Mouse (Mus musculus): ENCODE data around the gene Nvl. TPM values are rescaled to one million over a fixed set of nuclear protein-coding genes. Genes with fewer than 3 reads are reported as not detected.
A peak's percentile ranks its signal among the peaks of the same experiment; 100 is the strongest.

Nvl gene
- polyA plus RNA-seq (2011; ENCODE audit: insufficient read depth, insufficient read length, low read depth, missing spikeins) = 96.4 and 102 TPM in 2 replicates

- Histone ChIP-seq H3K27me3 (ENCODE audit: control insufficient read depth, insufficient read depth, low read length, poor library complexity, severe bottlenecking) (no peaks in the 10 kb centered on the region), H3K4me1 (ENCODE audit: control insufficient read depth, insufficient read depth, low read length) (no peaks in the 10 kb centered on the region), H3K36me3 (ENCODE audit: control insufficient read depth, insufficient read depth, low read length, poor library complexity, severe bottlenecking) (peaks cover 19% of the 10 kb centered on the region), H3K4me3 (ENCODE audit: low read depth, low read length) (peak within 1 kb of the TSS; percentile 94), H3K9me3 (replicated peaks; ENCODE audit: control insufficient read depth, insufficient read depth, low read length, poor library complexity, severe bottlenecking) (no peaks in the 10 kb centered on the region), H3K27ac (ENCODE audit: insufficient read depth, low read length) (peak within 1 kb of the TSS; percentile 88), H3K9ac (ENCODE audit: low read depth, poor library complexity, severe bottlenecking) (peak within 1 kb of the TSS; percentile 82)
- TF ChIP-seq POLR2A (IDR thresholded peaks at IDR 0.05; ENCODE audit: insufficient read depth, low read length) = peak; percentile 21
- no peak for TF ChIP-seq CTCF (IDR thresholded peaks at IDR 0.05; ENCODE audit: low read depth, low read length)
- peak; percentile 67; the same call in 1 of the 2 replicates for TF ChIP-seq EP300 (IDR thresholded peaks at IDR 0.05; ENCODE audit: insufficient read depth, low read depth, low read length)
These were observed at the start of gene Nvl, which contains the start of gene Cnih4 for GRCm38 (mm10) chr1:181143950-181144836. TSS of gene Nvl (minus strand) at chr1:181144204. TSS of gene Cnih4 (plus strand) at chr1:181144693.

GRCm38 (mm10) chr1:181188925-181189324 is 44.9 kb upstream of the Nvl start:
- Histone ChIP-seq H3K4me1 (ENCODE audit: control insufficient read depth, insufficient read depth, low read length) (no peaks in the 10 kb centered on the region), H3K9me3 (replicated peaks; ENCODE audit: control insufficient read depth, insufficient read depth, low read length, poor library complexity, severe bottlenecking) (peaks cover 15% of the 10 kb centered on the region), H3K4me3 (ENCODE audit: low read depth, low read length) (no peak overlapping the region), H3K27me3 (ENCODE audit: control insufficient read depth, insufficient read depth, low read length, poor library complexity, severe bottlenecking) (no peaks in the 10 kb centered on the region), H3K36me3 (ENCODE audit: control insufficient read depth, insufficient read depth, low read length, poor library complexity, severe bottlenecking) (peaks cover 50% of the 10 kb centered on the region), H3K27ac (ENCODE audit: insufficient read depth, low read length) (no peak overlapping the region), H3K9ac (ENCODE audit: low read depth, poor library complexity, severe bottlenecking) (no peak overlapping the region)
- TF ChIP-seq POLR2A (IDR thresholded peaks at IDR 0.05; ENCODE audit: insufficient read depth, low read length) (no peak), CTCF (IDR thresholded peaks at IDR 0.05; ENCODE audit: low read depth, low read length) (no peak), EP300 (IDR thresholded peaks at IDR 0.05; ENCODE audit: insufficient read depth, low read depth, low read length) (no peak)

- Histone ChIP-seq H3K27ac (ENCODE audit: insufficient read depth, low read length) (no peak overlapping the region), H3K36me3 (ENCODE audit: control insufficient read depth, insufficient read depth, low read length, poor library complexity, severe bottlenecking) (peaks cover 28% of the 10 kb centered on the region), H3K27me3 (ENCODE audit: control insufficient read depth, insufficient read depth, low read length, poor library complexity, severe bottlenecking) (no peaks in the 10 kb centered on the region), H3K9ac (ENCODE audit: low read depth, poor library complexity, severe bottlenecking) (no peak overlapping the region), H3K4me1 (ENCODE audit: control insufficient read depth, insufficient read depth, low read length) (no peaks in the 10 kb centered on the region), H3K9me3 (replicated peaks; ENCODE audit: control insufficient read depth, insufficient read depth, low read length, poor library complexity, severe bottlenecking) (no peaks in the 10 kb centered on the region), H3K4me3 (ENCODE audit: low read depth, low read length) (no peak overlapping the region)
- TF ChIP-seq CTCF (IDR thresholded peaks at IDR 0.05; ENCODE audit: low read depth, low read length) = no peak
- TF ChIP-seq POLR2A (IDR thresholded peaks at IDR 0.05; ENCODE audit: insufficient read depth, low read length) = no peak
- TF ChIP-seq EP300 (IDR thresholded peaks at IDR 0.05; ENCODE audit: insufficient read depth, low read depth, low read length) = no peak
These were observed 26.2 kb upstream of the Nvl start for GRCm38 (mm10) chr1:181170210-181170609.

- H3K9me3 ChIP-seq (replicated peaks; ENCODE audit: control insufficient read depth, insufficient read depth, low read length, poor library complexity, severe bottlenecking) = no peaks in the 10 kb centered on the region
- no peak for TF ChIP-seq CTCF (IDR thresholded peaks at IDR 0.05; ENCODE audit: low read depth, low read length)
- TF ChIP-seq POLR2A (IDR thresholded peaks at IDR 0.05; ENCODE audit: insufficient read depth, low read length) = no peak
- no peak for TF ChIP-seq EP300 (IDR thresholded peaks at IDR 0.05; ENCODE audit: insufficient read depth, low read depth, low read length)
- H3K4me1 ChIP-seq (ENCODE audit: control insufficient read depth, insufficient read depth, low read length) = peaks cover 4% of the 10 kb centered on the region
- no peaks in the 10 kb centered on the region for H3K27me3 ChIP-seq (ENCODE audit: control insufficient read depth, insufficient read depth, low read length, poor library complexity, severe bottlenecking)
- H3K27ac ChIP-seq (ENCODE audit: insufficient read depth, low read length) = no peak overlapping the region
- H3K4me3 ChIP-seq (ENCODE audit: low read depth, low read length) = no peak overlapping the region
- peaks cover 36% of the 10 kb centered on the region for H3K36me3 ChIP-seq (ENCODE audit: control insufficient read depth, insufficient read depth, low read length, poor library complexity, severe bottlenecking)
- no peak overlapping the region for H3K9ac ChIP-seq (ENCODE audit: low read depth, poor library complexity, severe bottlenecking)
These were observed 24.4 kb upstream of the Nvl start for GRCm38 (mm10) chr1:181168377-181168776.

GRCm38 (mm10) chr1:181167816-181168215 is 23.8 kb upstream of the Nvl start:
- H3K4me3 ChIP-seq (ENCODE audit: low read depth, low read length) = no peak overlapping the region
- peaks cover 38% of the 10 kb centered on the region for H3K36me3 ChIP-seq (ENCODE audit: control insufficient read depth, insufficient read depth, low read length, poor library complexity, severe bottlenecking)

GRCm38 (mm10) chr1:181151541-181151940 is 7.5 kb upstream of the Nvl start:
- no peak for TF ChIP-seq CTCF (IDR thresholded peaks at IDR 0.05; ENCODE audit: low read depth, low read length)
- TF ChIP-seq POLR2A (IDR thresholded peaks at IDR 0.05; ENCODE audit: insufficient read depth, low read length) = no peak
- no peak for TF ChIP-seq EP300 (IDR thresholded peaks at IDR 0.05; ENCODE audit: insufficient read depth, low read depth, low read length)
- Histone ChIP-seq H3K36me3 (ENCODE audit: control insufficient read depth, insufficient read depth, low read length, poor library complexity, severe bottlenecking) (peaks cover 8% of the 10 kb centered on the region), H3K4me3 (ENCODE audit: low read depth, low read length) (no peak overlapping the region), H3K4me1 (ENCODE audit: control insufficient read depth, insufficient read depth, low read length) (no peaks in the 10 kb centered on the region), H3K9me3 (replicated peaks; ENCODE audit: control insufficient read depth, insufficient read depth, low read length, poor library complexity, severe bottlenecking) (no peaks in the 10 kb centered on the region), H3K27ac (ENCODE audit: insufficient read depth, low read length) (no peak overlapping the region; the same call in 1 of the 2 replicates), H3K9ac (ENCODE audit: low read depth, poor library complexity, severe bottlenecking) (peak overlapping the region; percentile 97), H3K27me3 (ENCODE audit: control insufficient read depth, insufficient read depth, low read length, poor library complexity, severe bottlenecking) (no peaks in the 10 kb centered on the region)

More at GRCm38 (mm10) chr1:181167816-181168215, 23.8 kb upstream of the Nvl start:
- no peak overlapping the region for H3K27ac ChIP-seq (ENCODE audit: insufficient read depth, low read length)
- no peak overlapping the region for H3K9ac ChIP-seq (ENCODE audit: low read depth, poor library complexity, severe bottlenecking)
- TF ChIP-seq EP300 (IDR thresholded peaks at IDR 0.05; ENCODE audit: insufficient read depth, low read depth, low read length) = no peak
- no peak for TF ChIP-seq POLR2A (IDR thresholded peaks at IDR 0.05; ENCODE audit: insufficient read depth, low read length)
- TF ChIP-seq CTCF (IDR thresholded peaks at IDR 0.05; ENCODE audit: low read depth, low read length) = no peak
- H3K27me3 ChIP-seq (ENCODE audit: control insufficient read depth, insufficient read depth, low read length, poor library complexity, severe bottlenecking) = no peaks in the 10 kb centered on the region
- H3K4me1 ChIP-seq (ENCODE audit: control insufficient read depth, insufficient read depth, low read length) = peaks cover 7% of the 10 kb centered on the region
- no peaks in the 10 kb centered on the region for H3K9me3 ChIP-seq (replicated peaks; ENCODE audit: control insufficient read depth, insufficient read depth, low read length, poor library complexity, severe bottlenecking)

All from ES-Bruce4 (cell line).